Mouse (Mus musculus) intestine, embryonic 14.5 days (tissue): ENCODE results near the gene Adcy5. TPM values are rescaled to one million over a fixed set of nuclear protein-coding genes. Genes with fewer than 3 reads are reported as not detected.

ENCODE experiments used
- ATAC-seq: fragments of 200-750 bp; cut with Nextera tagmentation; replicated peaks from 2 replicates; pipeline ENCODE4 v1.8.0; 2017; ENCODE audit warnings: low read depth, moderate number of reproducible peaks, moderate TSS enrichment, moderate library complexity; ENCODE audit not compliant: low FRiP score, low TSS enrichment
- DNase-seq: peaks from one replicate; pipeline ENCODE4 v3.0.0-alpha.2; 2018; ENCODE audit warnings: low spot score
- H3K27ac ChIP-seq: fragments of 300-500 bp; sonication (generic); 2 replicates; pipeline ENCODE4 v1.5.1; 2014; ENCODE audit warnings: low read depth, mild to moderate bottlenecking, control low read depth
- H3K27me3 ChIP-seq: fragments of 300-500 bp; sonication (generic); replicated peaks from 2 replicates; pipeline ENCODE4 v1.6.1; 2014; ENCODE audit warnings: low read length, control low read depth; ENCODE audit not compliant: control insufficient read depth, insufficient read depth
- H3K36me3 ChIP-seq: fragments of 300-500 bp; sonication (generic); 2 replicates; pipeline ENCODE4 v1.6.1; 2014; ENCODE audit warnings: low read length, control low read depth; ENCODE audit not compliant: control insufficient read depth, insufficient read depth
- H3K4me1 ChIP-seq: fragments of 300-500 bp; sonication (generic); replicated peaks from 2 replicates; pipeline ENCODE4 v1.6.1; 2014; ENCODE audit warnings: low read length, control low read depth, mixed read lengths; ENCODE audit not compliant: control insufficient read depth, insufficient read depth
- H3K4me2 ChIP-seq: fragments of 300-500 bp; sonication (generic); 2 replicates; pipeline ENCODE4 v1.6.1; 2014; ENCODE audit warnings: low read length
- H3K4me3 ChIP-seq: fragments of 300-500 bp; sonication (generic); 2 replicates; pipeline ENCODE4 v1.5.1; 2014; ENCODE audit warnings: low read depth, low read length, control low read depth, mixed read lengths
- H3K9ac ChIP-seq: fragments of 300-500 bp; sonication (generic); 2 replicates; pipeline ENCODE4 v1.6.1; 2014; ENCODE audit warnings: mild to moderate bottlenecking, low read length
- H3K9me3 ChIP-seq: fragments of 300-500 bp; sonication (generic); 2 replicates; pipeline ENCODE4 v1.6.1; 2016; ENCODE audit warnings: low read length, control low read depth; ENCODE audit not compliant: control insufficient read depth
- WGBS: fragments of 180-500 bp; shearing (Covaris S2); extraction: QIAGEN DNeasy Blood & Tissue Kit; methylation state at CpG from one replicate; pipeline ENCODE4 v1.1.7; 2014; 5-methylcytosine and 5-hydroxymethylcytosine counted together
- polyA plus RNA-seq: library from polyadenylated mRNA; unstranded; fragments of >200 nt; fragmentation: Nextera tagmentation; extraction: Ambion mirVana; gene quantifications from 2 replicates; pipeline ENCODE4 v1.2.1, GENCODE M21; 2014

The Adcy5 gene
- polyA plus RNA-seq, 1 experiment from 2014 or later, result 3.9 TPM

- H3K27ac ChIP-seq, result no peak overlapping the region
- no peaks in the 10 kb centered on the region for H3K27me3 ChIP-seq
- DNase-seq (no peak), ATAC-seq (no peak)
- H3K4me3 ChIP-seq, result no peak overlapping the region
- 0 out of 2 replicates have a peak, but pooled peaks cover 3% of the 10 kb centered on the region for H3K9me3 ChIP-seq
- no peak overlapping the region for H3K4me2 ChIP-seq
- H3K9ac ChIP-seq, result no peak overlapping the region
- 80% methylated on average over 7 of the region's 7 CpGs for WGBS
- no peaks in the 10 kb centered on the region for H3K36me3 ChIP-seq
- H3K4me1 ChIP-seq, result peaks cover 20% of the 10 kb centered on the region
Observed at GRCm38 (mm10) chr16:35190777-35191176, 36.1 kb downstream of the Adcy5 start.

GRCm38 (mm10) chr16:35191271-35191670, 36.6 kb downstream of the Adcy5 start:
- Histone ChIP-seq H3K9ac (no peak overlapping the region), H3K4me2 (no peak overlapping the region), H3K4me1 (peaks cover 20% of the 10 kb centered on the region), H3K9me3 (no peaks in the 10 kb centered on the region), H3K27ac (no peak overlapping the region), H3K27me3 (no peaks in the 10 kb centered on the region), H3K4me3 (no peak overlapping the region), H3K36me3 (no peaks in the 10 kb centered on the region)
- ATAC-seq, result no peak
- WGBS, result 79% methylated on average over 7 of the region's 7 CpGs
- no peak for DNase-seq

- ATAC-seq (no peak), DNase-seq (no peak)
- 88% methylated on average over 4 of the region's 4 CpGs for WGBS
- Histone ChIP-seq H3K27ac (no peak overlapping the region; the same call in 1 of the 2 replicates), H3K4me3 (no peak overlapping the region), H3K4me1 (peaks cover 20% of the 10 kb centered on the region), H3K9ac (no peak overlapping the region), H3K27me3 (no peaks in the 10 kb centered on the region), H3K4me2 (no peak overlapping the region), H3K36me3 (no peaks in the 10 kb centered on the region), H3K9me3 (no peaks in the 10 kb centered on the region)
Observed at GRCm38 (mm10) chr16:35192471-35192870, 37.8 kb downstream of the Adcy5 start.

GRCm38 (mm10) chr16:35193357-35193756, 38.7 kb downstream of the Adcy5 start:
- Histone ChIP-seq H3K4me3 (no peak overlapping the region), H3K4me1 (peaks cover 20% of the 10 kb centered on the region), H3K4me2 (no peak overlapping the region), H3K9me3 (no peaks in the 10 kb centered on the region), H3K9ac (no peak overlapping the region), H3K27me3 (no peaks in the 10 kb centered on the region), H3K27ac (peak overlapping the region; percentile 27; the same call in 1 of the 2 replicates), H3K36me3 (no peaks in the 10 kb centered on the region)
- ATAC-seq (no peak), DNase-seq (no peak)
- WGBS, result 46% methylated on average over 3 of the region's 3 CpGs

DNA sequence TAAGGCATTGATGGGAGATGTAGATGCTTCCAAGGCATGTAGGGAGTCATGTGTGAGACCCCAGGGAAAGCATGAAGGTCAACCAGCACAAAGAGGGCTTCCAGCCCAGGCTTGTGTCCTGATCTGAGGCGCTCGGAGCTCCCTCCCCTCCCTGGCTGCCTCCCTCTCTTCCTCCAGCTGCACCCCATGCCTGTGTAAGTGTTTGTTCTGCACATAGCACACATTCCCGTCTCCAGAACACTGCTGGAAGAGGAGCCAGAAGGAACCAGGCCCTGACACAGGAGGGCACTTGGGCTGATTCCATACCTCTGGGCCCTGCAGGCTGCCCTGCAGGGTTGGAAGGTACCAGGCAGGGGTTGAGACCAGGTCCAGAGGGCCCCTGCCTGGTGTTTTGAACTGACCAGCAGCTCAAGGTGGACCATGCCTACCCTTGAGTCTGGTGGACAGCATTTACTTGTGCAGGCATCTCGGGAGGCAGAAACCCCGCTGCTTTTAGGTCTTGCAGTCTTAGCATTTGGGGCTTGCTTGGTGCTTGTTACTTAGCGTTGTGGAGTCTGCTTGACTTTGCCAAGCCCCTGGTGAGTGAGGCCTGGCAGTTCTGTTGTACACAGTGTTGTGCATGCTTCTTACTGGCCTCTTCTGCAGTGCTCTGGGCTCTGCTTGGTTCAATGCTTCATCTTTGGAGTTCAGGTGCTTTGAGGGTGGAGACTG, 45.2 kb downstream of the Adcy5 start:
- peak; percentile 61 for DNase-seq
- ATAC-seq, result peak; percentile 70
- WGBS, result 39% methylated on average over 6 of the region's 6 CpGs

GRCm38 (mm10) chr16:35200432-35201142, 45.9 kb downstream of the Adcy5 start:
- no peak overlapping the region for H3K4me3 ChIP-seq
- DNase-seq (no peak), ATAC-seq (no peak)
- H3K27ac ChIP-seq, result peak overlapping the region; percentile 35; the same call in 1 of the 2 replicates
- H3K36me3 ChIP-seq, result no peaks in the 10 kb centered on the region
- H3K9ac ChIP-seq, result no peak overlapping the region
- H3K9me3 ChIP-seq, result no peaks in the 10 kb centered on the region
- no peak overlapping the region for H3K4me2 ChIP-seq
- H3K4me1 ChIP-seq, result peaks cover 23% of the 10 kb centered on the region
- no peaks in the 10 kb centered on the region for H3K27me3 ChIP-seq
- 59% methylated on average over 9 of the region's 9 CpGs for WGBS

More for the DNA sequence above, 45.2 kb downstream of the Adcy5 start:
- H3K4me2 ChIP-seq, result no peak overlapping the region
- H3K4me1 ChIP-seq, result peaks cover 21% of the 10 kb centered on the region
- no peaks in the 10 kb centered on the region for H3K36me3 ChIP-seq
- no peak overlapping the region for H3K9ac ChIP-seq
- peak overlapping the region; percentile 35; the same call in 1 of the 2 replicates for H3K27ac ChIP-seq
- H3K9me3 ChIP-seq, result no peaks in the 10 kb centered on the region
- H3K4me3 ChIP-seq, result no peak overlapping the region
- H3K27me3 ChIP-seq, result no peaks in the 10 kb centered on the region

DNA sequence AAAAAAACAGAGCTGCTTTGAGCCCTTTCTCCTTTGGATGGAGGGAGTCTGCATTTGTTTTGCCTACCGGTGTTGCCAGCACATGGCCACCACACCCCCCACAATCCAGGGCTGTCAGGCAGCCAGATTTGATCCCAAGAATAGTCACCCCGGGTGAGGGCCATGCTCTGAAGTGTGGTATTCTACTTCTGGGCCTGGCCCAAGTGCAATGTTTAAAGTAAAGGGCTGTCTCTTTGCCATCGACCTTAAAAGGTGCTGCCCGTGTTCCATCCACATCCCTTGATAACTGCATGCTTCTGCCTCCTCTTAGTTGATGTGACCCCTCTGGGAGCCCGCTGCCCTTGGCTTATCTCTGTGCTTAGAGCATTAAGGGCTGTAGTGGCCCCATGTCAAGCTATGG, 46.6 kb downstream of the Adcy5 start:
- no peak overlapping the region for H3K9ac ChIP-seq
- no peak overlapping the region for H3K4me2 ChIP-seq
- no peaks in the 10 kb centered on the region for H3K27me3 ChIP-seq
- H3K4me3 ChIP-seq, result no peak overlapping the region
- H3K27ac ChIP-seq, result no peak overlapping the region
- no peak for ATAC-seq
- DNase-seq, result no peak
- H3K36me3 ChIP-seq, result no peaks in the 10 kb centered on the region
- peaks cover 29% of the 10 kb centered on the region for H3K4me1 ChIP-seq
- H3K9me3 ChIP-seq, result no peaks in the 10 kb centered on the region
- WGBS, result 70% methylated on average over 5 of the region's 5 CpGs

GRCm38 (mm10) chr16:35203511-35203910, 48.8 kb downstream of the Adcy5 start:
- WGBS, result 67% methylated on average over 1 of the region's 1 CpGs

More at GRCm38 (mm10) chr16:35203511-35203910, 48.8 kb downstream of the Adcy5 start:
- Histone ChIP-seq H3K9ac (no peak overlapping the region), H3K4me3 (no peak overlapping the region), H3K27ac (no peak overlapping the region), H3K36me3 (no peaks in the 10 kb centered on the region), H3K4me1 (peaks cover 29% of the 10 kb centered on the region), H3K27me3 (no peaks in the 10 kb centered on the region), H3K4me2 (no peak overlapping the region), H3K9me3 (no peaks in the 10 kb centered on the region)
- DNase-seq (no peak), ATAC-seq (no peak)
